Mouse (Mus musculus): Measurements from ENCODE around the gene Tspan9. TPM values are rescaled to one million over a fixed set of nuclear protein-coding genes. Genes with fewer than 3 reads are reported as not detected.

Tspan9 gene
- polyA plus RNA-seq, 1 experiment from 2014 or later, result 177 TPM

DNA sequence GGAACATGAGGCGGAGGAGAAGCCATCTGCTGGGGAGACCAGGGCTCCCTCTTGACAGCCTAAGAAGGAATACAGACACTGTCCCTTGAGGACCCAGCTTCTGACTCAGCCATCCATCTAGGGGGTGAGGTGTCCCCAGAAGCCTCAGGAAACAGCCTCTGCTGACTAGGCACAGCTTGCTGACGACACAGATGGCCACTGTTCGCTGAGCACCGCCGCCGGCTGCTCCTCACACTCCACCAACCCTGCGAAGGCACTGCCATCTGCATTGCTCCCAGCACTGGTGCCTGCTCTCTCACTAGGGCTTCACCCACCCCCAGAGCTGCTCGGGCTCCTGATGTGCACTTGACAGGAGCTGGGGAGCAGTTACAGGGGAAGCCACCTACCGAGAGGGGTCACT, 217.5 kb downstream of the Tspan9 start:
- ATAC-seq (ENCODE audit: insufficient read depth, low FRiP score), result no peak
- Histone ChIP-seq H3K36me3 (ENCODE audit: control insufficient read depth, insufficient read depth, low read length) (no peaks in the 10 kb centered on the region), H3K9ac (ENCODE audit: low read length) (no peak overlapping the region), H3K9me3 (replicated peaks; ENCODE audit: control insufficient read depth, low read length) (no peaks in the 10 kb centered on the region), H3K4me1 (ENCODE audit: control insufficient read depth, insufficient read depth, low read length) (no peaks in the 10 kb centered on the region), H3K27ac (ENCODE audit: low read length) (no peak overlapping the region), H3K4me2 (ENCODE audit: low read depth, low read length) (no peak overlapping the region), H3K27me3 (ENCODE audit: control insufficient read depth, insufficient read depth, low read length) (no peaks in the 10 kb centered on the region), H3K4me3 (replicated peaks; ENCODE audit: low read length) (no peak overlapping the region)
- 61% methylated on average over 9 of the region's 9 CpGs for WGBS

DNA sequence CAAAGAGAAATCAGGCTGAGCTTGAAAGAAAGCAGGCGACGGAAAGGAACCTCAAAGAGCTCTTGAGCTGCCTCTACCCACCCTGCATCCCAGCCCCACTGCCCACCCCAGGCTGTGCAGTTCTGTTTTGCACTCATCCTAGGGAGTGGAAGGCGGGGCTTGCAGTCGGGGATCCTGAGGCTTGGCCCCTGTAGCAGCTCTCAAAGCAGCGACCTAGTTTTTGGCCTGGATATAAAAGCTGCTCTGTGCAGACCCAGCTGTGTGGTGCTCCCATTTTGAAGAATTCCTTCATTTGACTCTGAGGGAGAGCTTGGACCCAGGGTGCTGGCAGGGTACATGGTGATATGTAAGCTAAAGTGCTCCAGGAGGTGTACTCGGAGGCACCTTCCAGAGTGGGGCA, 218.6 kb downstream of the Tspan9 start:
- Histone ChIP-seq H3K4me1 (ENCODE audit: control insufficient read depth, insufficient read depth, low read length) (no peaks in the 10 kb centered on the region), H3K36me3 (ENCODE audit: control insufficient read depth, insufficient read depth, low read length) (no peaks in the 10 kb centered on the region), H3K4me3 (replicated peaks; ENCODE audit: low read length) (no peak overlapping the region), H3K4me2 (ENCODE audit: low read depth, low read length) (no peak overlapping the region), H3K27ac (ENCODE audit: low read length) (no peak overlapping the region), H3K27me3 (ENCODE audit: control insufficient read depth, insufficient read depth, low read length) (no peaks in the 10 kb centered on the region), H3K9ac (ENCODE audit: low read length) (no peak overlapping the region), H3K9me3 (replicated peaks; ENCODE audit: control insufficient read depth, low read length) (no peaks in the 10 kb centered on the region)
- no peak for ATAC-seq (ENCODE audit: insufficient read depth, low FRiP score)
- WGBS, result 57% methylated on average over 6 of the region's 6 CpGs

DNA sequence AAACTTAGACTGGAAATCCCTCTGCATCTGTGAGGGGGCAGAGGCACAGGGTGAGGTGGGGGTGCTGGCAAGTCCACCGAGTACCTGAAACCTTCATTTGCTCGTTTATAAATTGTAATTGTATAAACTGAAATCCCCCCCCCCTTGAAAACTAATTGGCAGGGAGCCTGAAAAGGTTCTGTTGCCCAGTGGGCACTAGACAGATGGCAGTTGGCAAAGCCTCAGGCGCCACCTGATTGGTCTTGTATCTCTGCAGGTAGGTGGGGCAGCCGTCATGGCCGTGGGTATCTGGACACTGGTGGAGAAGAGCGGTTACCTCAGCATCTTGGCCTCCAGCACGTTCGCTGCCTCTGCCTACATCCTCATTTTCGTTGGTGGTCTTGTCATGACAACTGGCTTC, 220.1 kb downstream of the Tspan9 start:
- no peak overlapping the region for H3K4me2 ChIP-seq (ENCODE audit: low read depth, low read length)
- no peak overlapping the region for H3K27ac ChIP-seq (ENCODE audit: low read length)
- H3K36me3 ChIP-seq (ENCODE audit: control insufficient read depth, insufficient read depth, low read length), result no peaks in the 10 kb centered on the region
- WGBS, result 85% methylated on average over 9 of the region's 9 CpGs
- no peaks in the 10 kb centered on the region for H3K27me3 ChIP-seq (ENCODE audit: control insufficient read depth, insufficient read depth, low read length)
- H3K9me3 ChIP-seq (replicated peaks; ENCODE audit: control insufficient read depth, low read length), result no peaks in the 10 kb centered on the region
- H3K4me1 ChIP-seq (ENCODE audit: control insufficient read depth, insufficient read depth, low read length), result no peaks in the 10 kb centered on the region
- no peak overlapping the region for H3K9ac ChIP-seq (ENCODE audit: low read length)
- no peak overlapping the region for H3K4me3 ChIP-seq (replicated peaks; ENCODE audit: low read length)
- no peak for ATAC-seq (ENCODE audit: insufficient read depth, low FRiP score)

DNA sequence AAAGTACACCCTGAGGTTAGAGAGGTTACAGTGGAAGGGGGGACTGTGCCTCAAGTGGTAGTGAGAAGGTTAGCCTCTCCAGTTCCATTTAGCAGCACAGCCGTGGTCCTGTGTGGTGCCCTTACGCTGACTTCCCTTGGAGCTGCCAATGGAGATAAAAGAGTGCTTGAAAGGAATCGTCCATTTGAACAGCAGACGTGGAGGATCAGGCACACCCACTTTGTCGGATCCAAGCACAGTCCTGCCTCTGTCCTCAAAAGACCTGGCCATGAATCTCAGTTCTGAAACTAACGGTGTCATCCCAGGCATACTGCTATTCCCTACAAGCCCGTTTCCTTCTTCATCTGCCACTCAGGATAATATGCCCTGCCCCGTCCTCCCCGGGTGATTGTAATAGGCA, 221.4 kb downstream of the Tspan9 start:
- ATAC-seq (ENCODE audit: insufficient read depth, low FRiP score), result no peak

DNA sequence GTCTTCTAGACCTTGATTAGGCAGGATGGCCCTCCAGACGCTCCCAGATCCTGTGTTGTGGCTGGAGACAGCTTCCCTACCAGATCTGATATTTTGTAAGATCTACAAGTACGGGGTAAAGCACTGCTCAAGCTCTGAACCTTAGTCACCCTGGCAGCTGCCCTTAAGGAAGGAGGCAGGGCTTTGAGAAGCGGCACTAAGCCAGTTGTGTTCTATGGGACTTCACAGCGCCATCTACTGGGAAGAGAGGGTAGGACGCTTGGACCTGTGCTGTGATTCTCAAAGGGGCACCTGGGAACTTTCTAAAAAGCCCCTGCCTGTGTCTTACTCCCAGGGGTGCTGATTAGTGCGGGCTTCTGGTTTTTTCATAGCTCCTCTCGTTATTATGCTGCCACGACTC, 222.7 kb downstream of the Tspan9 start:
- no peaks in the 10 kb centered on the region for H3K27me3 ChIP-seq (ENCODE audit: control insufficient read depth, insufficient read depth, low read length)
- ATAC-seq (ENCODE audit: insufficient read depth, low FRiP score), result no peak
- H3K4me3 ChIP-seq (replicated peaks; ENCODE audit: low read length), result no peak overlapping the region
- H3K27ac ChIP-seq (ENCODE audit: low read length), result no peak overlapping the region
- no peak overlapping the region for H3K9ac ChIP-seq (ENCODE audit: low read length)
- no peaks in the 10 kb centered on the region for H3K36me3 ChIP-seq (ENCODE audit: control insufficient read depth, insufficient read depth, low read length)
- 9% methylated on average over 8 of the region's 8 CpGs for WGBS
- no peaks in the 10 kb centered on the region for H3K9me3 ChIP-seq (replicated peaks; ENCODE audit: control insufficient read depth, low read length)
- no peak overlapping the region for H3K4me2 ChIP-seq (ENCODE audit: low read depth, low read length)
- no peaks in the 10 kb centered on the region for H3K4me1 ChIP-seq (ENCODE audit: control insufficient read depth, insufficient read depth, low read length)

More for the DNA sequence above, 221.4 kb downstream of the Tspan9 start:
- WGBS, result 55% methylated on average over 9 of the region's 9 CpGs
- Histone ChIP-seq H3K27ac (ENCODE audit: low read length) (no peak overlapping the region), H3K4me1 (ENCODE audit: control insufficient read depth, insufficient read depth, low read length) (no peaks in the 10 kb centered on the region), H3K4me2 (ENCODE audit: low read depth, low read length) (no peak overlapping the region), H3K9me3 (replicated peaks; ENCODE audit: control insufficient read depth, low read length) (no peaks in the 10 kb centered on the region), H3K9ac (ENCODE audit: low read length) (no peak overlapping the region), H3K27me3 (ENCODE audit: control insufficient read depth, insufficient read depth, low read length) (no peaks in the 10 kb centered on the region), H3K4me3 (replicated peaks; ENCODE audit: low read length) (no peak overlapping the region), H3K36me3 (ENCODE audit: control insufficient read depth, insufficient read depth, low read length) (no peaks in the 10 kb centered on the region)

DNA sequence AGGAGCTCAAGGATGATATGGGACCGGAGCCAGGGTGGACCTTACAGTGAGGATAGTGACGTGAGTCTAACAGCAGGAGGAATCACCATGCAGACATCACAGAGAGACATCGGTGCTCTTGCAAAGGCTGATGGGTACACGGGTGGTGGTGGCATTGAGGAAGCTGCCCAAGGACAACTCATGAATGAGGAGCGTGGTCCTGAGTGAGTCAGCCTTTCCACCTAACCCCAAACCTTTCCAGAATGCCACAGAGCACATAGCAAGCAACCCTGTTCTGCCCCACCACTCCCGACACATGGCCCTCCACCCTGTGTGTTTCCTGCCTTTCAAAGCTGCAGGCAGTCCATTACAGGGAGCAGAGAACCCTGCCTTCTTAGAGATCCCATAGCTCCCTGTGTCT, 223.9 kb downstream of the Tspan9 start:
- H3K4me2 ChIP-seq (ENCODE audit: low read depth, low read length), result no peak overlapping the region
- WGBS, result 80% methylated on average over 6 of the region's 6 CpGs
- H3K4me3 ChIP-seq (replicated peaks; ENCODE audit: low read length), result no peak overlapping the region
- no peaks in the 10 kb centered on the region for H3K36me3 ChIP-seq (ENCODE audit: control insufficient read depth, insufficient read depth, low read length)
- no peak overlapping the region for H3K9ac ChIP-seq (ENCODE audit: low read length)
- ATAC-seq (ENCODE audit: insufficient read depth, low FRiP score), result no peak
- no peak overlapping the region for H3K27ac ChIP-seq (ENCODE audit: low read length)
- H3K9me3 ChIP-seq (replicated peaks; ENCODE audit: control insufficient read depth, low read length), result no peaks in the 10 kb centered on the region
- no peaks in the 10 kb centered on the region for H3K4me1 ChIP-seq (ENCODE audit: control insufficient read depth, insufficient read depth, low read length)
- no peaks in the 10 kb centered on the region for H3K27me3 ChIP-seq (ENCODE audit: control insufficient read depth, insufficient read depth, low read length)

DNA sequence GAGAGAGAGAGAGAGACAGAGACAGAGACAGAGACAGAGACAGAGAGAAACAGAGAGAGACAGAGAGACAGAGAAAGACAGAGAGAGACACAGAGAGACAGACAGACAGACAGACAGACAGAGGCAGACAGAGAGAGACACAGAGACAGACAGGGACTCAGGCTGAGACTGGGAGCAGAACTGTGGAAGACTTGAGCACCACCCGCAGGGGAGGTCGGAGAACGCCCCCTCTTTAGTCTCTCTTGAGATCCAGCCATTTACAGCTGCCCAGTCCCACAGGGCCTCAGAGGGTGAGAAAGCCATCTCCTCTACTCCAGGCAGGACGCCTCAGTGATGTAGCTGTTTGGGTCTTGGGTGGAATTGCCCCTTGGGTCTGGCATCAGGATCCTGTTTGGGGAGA, 225.7 kb downstream of the Tspan9 start:
- ATAC-seq (ENCODE audit: insufficient read depth, low FRiP score), result no peak
- H3K4me2 ChIP-seq (ENCODE audit: low read depth, low read length), result no peak overlapping the region
- H3K27ac ChIP-seq (ENCODE audit: low read length), result no peak overlapping the region
- H3K9me3 ChIP-seq (replicated peaks; ENCODE audit: control insufficient read depth, low read length), result no peaks in the 10 kb centered on the region
- no peaks in the 10 kb centered on the region for H3K4me1 ChIP-seq (ENCODE audit: control insufficient read depth, insufficient read depth, low read length)
- H3K36me3 ChIP-seq (ENCODE audit: control insufficient read depth, insufficient read depth, low read length), result no peaks in the 10 kb centered on the region
- no peaks in the 10 kb centered on the region for H3K27me3 ChIP-seq (ENCODE audit: control insufficient read depth, insufficient read depth, low read length)
- H3K9ac ChIP-seq (ENCODE audit: low read length), result no peak overlapping the region
- WGBS, result 69% methylated on average over 4 of the region's 4 CpGs
- H3K4me3 ChIP-seq (replicated peaks; ENCODE audit: low read length), result no peak overlapping the region

DNA sequence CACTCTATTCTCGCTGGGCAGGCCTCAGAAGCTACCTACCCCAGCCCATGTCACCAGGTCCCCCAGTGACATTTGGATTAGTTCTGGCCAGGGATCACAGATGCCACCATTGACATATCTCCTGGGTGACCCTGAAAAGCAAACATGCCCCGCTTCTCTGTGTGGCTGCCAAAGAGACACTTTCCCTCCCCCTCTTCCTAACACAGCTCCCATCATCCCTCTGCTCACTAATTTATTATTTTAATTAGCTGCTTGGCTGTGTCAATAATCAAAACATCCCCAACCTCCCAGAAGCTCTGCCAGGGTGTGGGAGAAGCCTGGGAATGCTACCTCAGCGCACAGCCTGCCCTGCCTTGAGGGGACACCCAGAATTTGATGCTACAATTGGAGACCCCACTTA, 226.4 kb downstream of the Tspan9 start:
- Histone ChIP-seq H3K36me3 (ENCODE audit: control insufficient read depth, insufficient read depth, low read length) (no peaks in the 10 kb centered on the region), H3K4me2 (ENCODE audit: low read depth, low read length) (no peak overlapping the region), H3K4me1 (ENCODE audit: control insufficient read depth, insufficient read depth, low read length) (no peaks in the 10 kb centered on the region), H3K27ac (ENCODE audit: low read length) (no peak overlapping the region), H3K9ac (ENCODE audit: low read length) (no peak overlapping the region), H3K9me3 (replicated peaks; ENCODE audit: control insufficient read depth, low read length) (no peaks in the 10 kb centered on the region), H3K27me3 (ENCODE audit: control insufficient read depth, insufficient read depth, low read length) (no peaks in the 10 kb centered on the region), H3K4me3 (replicated peaks; ENCODE audit: low read length) (no peak overlapping the region)
- no peak for ATAC-seq (ENCODE audit: insufficient read depth, low FRiP score)
- 69% methylated on average over 3 of the region's 3 CpGs for WGBS

DNA sequence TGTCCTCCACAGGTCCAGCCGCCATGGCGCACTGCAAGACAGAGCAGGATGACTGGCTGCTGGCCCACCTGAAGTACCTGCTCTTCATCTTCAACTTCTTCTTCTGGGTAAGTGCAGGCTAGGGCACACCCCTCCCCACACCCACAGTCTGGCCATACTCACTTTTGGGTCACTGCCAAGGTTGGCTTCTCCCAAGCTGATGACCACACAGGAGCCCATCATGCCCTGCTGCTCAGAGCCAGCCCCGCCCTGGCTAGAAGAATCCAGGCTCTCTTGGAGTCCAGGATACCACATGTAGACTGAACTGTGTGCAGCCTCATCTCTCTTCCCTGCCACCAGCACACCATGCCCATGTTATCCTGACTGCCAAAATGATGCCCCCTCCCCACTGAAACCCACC, 230.5 kb downstream of the Tspan9 start:
- Histone ChIP-seq H3K4me2 (ENCODE audit: low read depth, low read length) (no peak overlapping the region), H3K27ac (ENCODE audit: low read length) (no peak overlapping the region), H3K36me3 (ENCODE audit: control insufficient read depth, insufficient read depth, low read length) (no peaks in the 10 kb centered on the region), H3K4me1 (ENCODE audit: control insufficient read depth, insufficient read depth, low read length) (no peaks in the 10 kb centered on the region), H3K9ac (ENCODE audit: low read length) (no peak overlapping the region), H3K27me3 (ENCODE audit: control insufficient read depth, insufficient read depth, low read length) (no peaks in the 10 kb centered on the region), H3K4me3 (replicated peaks; ENCODE audit: low read length) (no peak overlapping the region), H3K9me3 (replicated peaks; ENCODE audit: control insufficient read depth, low read length) (no peaks in the 10 kb centered on the region)
- 91% methylated on average over 3 of the region's 3 CpGs for WGBS
- ATAC-seq (ENCODE audit: insufficient read depth, low FRiP score), result no peak

DNA sequence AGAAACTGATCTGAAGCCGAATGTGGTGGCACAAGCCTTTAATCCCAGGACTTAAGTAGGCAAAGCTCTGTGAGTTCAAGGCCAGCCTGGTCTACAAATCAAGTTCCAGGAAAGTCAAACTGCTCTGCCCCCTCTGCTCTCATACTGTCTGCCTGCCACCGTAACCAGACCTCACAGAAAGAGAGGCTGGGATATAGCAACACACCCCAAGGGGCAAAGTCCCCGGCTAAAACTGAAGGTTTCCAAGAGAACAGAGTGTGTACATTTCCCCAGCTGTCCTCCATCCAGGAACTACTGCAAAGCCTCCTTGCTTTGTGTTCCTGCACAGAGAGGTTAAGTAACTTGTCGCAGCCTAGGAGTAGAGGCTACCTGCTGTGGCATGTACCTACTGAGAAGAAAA, 231.7 kb downstream of the Tspan9 start:
- H3K36me3 ChIP-seq (ENCODE audit: control insufficient read depth, insufficient read depth, low read length), result no peaks in the 10 kb centered on the region
- H3K4me3 ChIP-seq (replicated peaks; ENCODE audit: low read length), result no peak overlapping the region
- H3K9me3 ChIP-seq (replicated peaks; ENCODE audit: control insufficient read depth, low read length), result no peaks in the 10 kb centered on the region
- WGBS, result 55% methylated on average over 4 of the region's 4 CpGs
- no peaks in the 10 kb centered on the region for H3K4me1 ChIP-seq (ENCODE audit: control insufficient read depth, insufficient read depth, low read length)
- H3K9ac ChIP-seq (ENCODE audit: low read length), result no peak overlapping the region
- H3K27ac ChIP-seq (ENCODE audit: low read length), result no peak overlapping the region
- ATAC-seq (ENCODE audit: insufficient read depth, low FRiP score), result peak; percentile 40; the same call in 1 of the 2 replicates
- no peaks in the 10 kb centered on the region for H3K27me3 ChIP-seq (ENCODE audit: control insufficient read depth, insufficient read depth, low read length)
- no peak overlapping the region for H3K4me2 ChIP-seq (ENCODE audit: low read depth, low read length)
